Mouse (Mus musculus): ENCODE results near the gene Pfkm.
A peak's percentile ranks its signal among the peaks of the same experiment; 100 is the strongest.

Gene Pfkm

DNA sequence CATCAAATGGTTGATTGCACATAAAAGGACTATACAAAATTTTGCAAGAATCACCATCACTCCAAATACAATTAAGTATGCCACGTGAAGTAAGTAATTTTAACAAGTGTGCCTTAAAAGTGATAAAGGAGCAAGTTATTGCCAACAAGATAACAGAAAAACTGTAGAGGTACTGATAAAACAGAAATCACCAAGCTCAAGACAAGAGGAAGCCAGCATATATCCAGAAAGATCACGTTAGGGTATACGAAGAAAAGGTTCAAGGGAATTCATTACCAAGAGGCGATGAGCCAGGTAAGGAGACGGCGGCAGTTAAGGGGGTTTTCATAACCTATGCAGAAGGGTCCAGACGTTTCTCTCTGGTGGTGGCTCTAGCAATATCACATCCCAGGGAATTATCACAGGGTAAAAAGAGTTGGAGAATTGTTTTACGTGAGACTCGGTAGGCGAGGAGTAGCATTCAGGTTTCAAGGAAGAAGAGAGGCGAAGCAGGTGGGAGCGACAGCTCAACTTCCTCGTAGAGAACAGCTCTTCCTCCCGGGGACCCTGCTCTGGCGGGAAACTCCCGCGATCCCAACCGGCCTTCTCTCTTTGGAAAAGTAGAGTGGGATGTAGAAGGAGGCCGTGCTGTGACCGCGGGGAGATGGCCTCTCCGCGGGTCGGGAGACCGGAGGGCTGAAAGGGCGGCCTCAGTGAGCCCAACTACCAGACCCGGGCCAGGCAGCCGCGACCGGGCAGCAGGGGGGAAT lies at the start of gene Pfkm:
TSS of gene Pfkm (plus strand) at position 218 of the 749 bp plus-strand sequence.
- no peak for DNase-seq (ENCODE audit: low read depth)

DNA sequence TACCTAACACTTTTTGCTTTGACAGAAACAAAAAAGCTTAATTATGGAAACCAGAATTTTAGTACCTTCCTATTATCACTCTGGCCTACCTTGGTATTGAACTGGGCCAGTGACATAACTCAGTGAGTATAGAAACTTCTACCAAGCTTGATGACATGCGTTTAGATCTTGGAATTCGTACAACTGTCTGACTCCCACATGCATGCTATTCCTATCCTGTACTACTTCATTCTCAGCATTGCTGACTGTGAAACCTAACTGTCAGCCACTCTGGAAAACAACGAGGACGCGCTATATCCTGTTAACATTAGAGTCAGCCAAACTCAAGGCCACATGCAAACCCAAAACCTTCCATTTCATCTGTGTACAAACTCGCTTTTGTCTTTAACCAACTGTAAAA lies 48.4 kb upstream of the Pfkm start:
- DNase-seq (ENCODE audit: low read depth): no peak

DNA sequence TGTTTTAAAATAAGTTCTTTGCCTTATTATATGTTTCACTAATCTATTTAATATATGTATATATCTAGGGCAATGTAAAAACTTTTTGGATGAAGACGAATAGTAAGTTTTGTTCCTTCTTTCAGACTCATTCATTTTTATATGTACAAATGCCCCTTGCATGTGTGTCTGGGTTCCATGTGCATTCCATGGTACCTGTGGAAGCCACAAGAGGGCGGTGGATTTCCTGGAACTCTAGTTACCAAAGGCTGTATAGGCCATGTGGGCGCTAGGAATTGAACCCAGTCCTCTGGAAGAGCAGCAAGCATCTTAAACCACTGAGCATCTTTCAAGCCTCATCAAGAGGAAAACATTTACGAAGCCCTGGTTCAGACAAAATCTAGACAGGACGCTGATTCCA lies 48.0 kb upstream of the Pfkm start:
- peak; percentile 16 for DNase-seq (ENCODE audit: low read depth)

GRCm38 (mm10) chr15:98048918-98049700 lies 43.3 kb upstream of the Pfkm start:
- no peak for DNase-seq (ENCODE audit: low read depth)

- no peak for DNase-seq (ENCODE audit: low read depth)
Measured at GRCm38 (mm10) chr15:98051685-98052084, 40.7 kb upstream of the Pfkm start.

GRCm38 (mm10) chr15:98055246-98055645 lies 37.1 kb upstream of the Pfkm start:
- DNase-seq (ENCODE audit: low read depth): peak; percentile 57

DNA sequence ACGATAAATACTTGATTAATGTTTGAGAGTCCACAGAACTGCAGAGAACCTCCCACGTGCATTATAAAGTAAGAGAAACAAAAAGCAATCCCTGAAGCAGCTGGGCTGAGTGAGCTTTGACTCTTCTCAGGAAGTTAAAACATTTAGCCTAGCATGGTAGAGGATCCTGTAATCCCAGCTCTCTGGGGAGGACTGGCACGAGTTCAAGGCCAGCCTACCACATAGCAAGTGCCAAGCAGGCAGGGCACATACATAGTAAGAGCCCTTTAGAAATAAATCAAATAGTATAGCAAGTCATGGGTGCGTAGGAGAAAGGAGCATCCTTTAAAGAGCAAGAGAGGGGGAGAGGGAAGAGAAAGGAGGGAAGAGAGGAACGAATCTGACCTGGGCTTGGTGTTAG lies 26.5 kb upstream of the Pfkm start:
- peak; percentile 12 for DNase-seq (ENCODE audit: low read depth)

GRCm38 (mm10) chr15:98066602-98067001 lies 25.8 kb upstream of the Pfkm start:
- peak; percentile 75 for DNase-seq (ENCODE audit: low read depth)

DNA sequence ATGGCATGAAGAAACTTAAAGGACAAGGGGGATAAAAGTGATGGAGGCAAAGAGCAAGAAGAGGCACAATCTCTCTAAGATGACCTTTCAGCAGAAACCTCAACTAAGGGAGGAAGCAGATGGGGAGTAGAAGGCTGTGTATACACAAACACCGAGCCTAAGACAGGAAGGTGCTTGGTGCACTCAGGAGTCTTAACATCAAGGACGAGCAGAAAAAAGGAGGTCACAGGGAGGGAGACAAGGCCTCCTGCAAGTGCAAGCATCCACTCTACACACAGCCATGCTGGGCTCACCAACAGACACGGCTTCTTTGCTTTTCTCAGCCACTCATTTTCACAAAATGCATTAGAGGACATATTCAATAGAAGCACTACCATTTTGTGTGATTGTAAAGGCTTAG lies 24.9 kb upstream of the Pfkm start:
- DNase-seq (ENCODE audit: low read depth): peak; percentile 56

DNA sequence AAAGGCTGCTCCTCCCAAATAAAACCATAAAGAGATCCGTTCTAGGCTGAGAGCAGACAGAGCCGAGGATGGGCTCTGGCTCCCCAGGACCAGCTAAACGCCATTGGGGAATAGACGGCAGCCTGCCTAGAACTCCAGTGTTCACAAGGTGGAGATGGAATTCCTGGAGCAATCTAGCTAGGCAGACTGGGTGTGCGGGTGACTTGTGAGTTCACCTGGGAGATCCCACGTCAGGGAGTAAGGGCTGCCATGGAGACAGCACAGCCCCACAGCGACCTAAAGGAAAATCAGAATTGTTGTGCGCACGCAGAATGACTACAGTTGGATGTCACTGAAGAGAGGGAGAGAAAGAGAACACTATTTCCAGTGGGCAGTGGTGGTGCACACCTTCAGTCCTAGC lies 23.9 kb upstream of the Pfkm start:
- DNase-seq (ENCODE audit: low read depth): no peak

- peak; percentile 31 for DNase-seq (ENCODE audit: low read depth)
Measured at GRCm38 (mm10) chr15:98069566-98070245, 22.7 kb upstream of the Pfkm start.

DNA sequence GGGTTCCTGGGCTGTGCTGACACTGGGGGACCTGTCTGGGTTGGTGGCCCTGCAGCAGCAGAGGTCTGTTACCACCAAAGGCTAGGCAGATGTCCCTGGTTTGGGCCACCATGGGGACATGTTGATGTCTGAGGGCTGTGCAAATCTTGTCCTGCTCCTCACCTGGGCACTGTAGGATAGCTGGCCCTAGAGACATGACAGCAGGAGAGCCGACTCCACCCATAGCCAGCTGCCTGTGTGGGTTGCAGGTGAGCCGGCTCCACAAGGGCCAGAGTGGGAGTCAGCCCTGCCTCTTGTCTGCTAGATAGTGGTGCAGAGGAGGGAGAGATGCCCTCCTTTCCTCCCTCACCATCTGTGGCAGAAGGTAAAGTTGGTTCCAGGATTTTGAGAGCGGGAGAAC lies 22.0 kb upstream of the Pfkm start:
- no peak for DNase-seq (ENCODE audit: low read depth)

GRCm38 (mm10) chr15:98074521-98074920 lies 17.9 kb upstream of the Pfkm start:
- DNase-seq (ENCODE audit: low read depth): no peak

DNA sequence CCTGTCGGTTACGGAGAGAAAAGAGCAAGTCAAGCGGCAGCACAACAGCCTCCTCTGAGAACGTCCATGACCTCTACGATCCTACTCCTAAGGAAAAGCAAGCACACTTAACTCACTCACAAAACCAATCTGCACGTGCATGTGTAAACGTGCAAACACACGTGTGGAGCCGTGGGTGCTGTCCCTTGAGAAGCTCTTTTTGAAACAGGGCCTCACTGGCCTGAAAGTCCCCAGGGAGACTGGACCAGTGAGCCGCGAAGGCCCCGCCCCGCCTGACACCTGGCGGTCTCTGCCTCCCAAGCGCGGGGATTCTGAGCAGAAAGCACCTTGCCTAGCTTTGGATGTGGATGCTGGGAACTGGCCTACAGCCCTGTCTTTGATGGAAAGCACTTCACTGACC lies 17.4 kb upstream of the Pfkm start:
- no peak for DNase-seq (ENCODE audit: low read depth)

- DNase-seq (ENCODE audit: low read depth): no peak
Measured at GRCm38 (mm10) chr15:98076901-98077300, 15.5 kb upstream of the Pfkm start.

GRCm38 (mm10) chr15:98088889-98089288 lies 3.5 kb upstream of the Pfkm start:
- no peak for DNase-seq (ENCODE audit: low read depth)

DNA sequence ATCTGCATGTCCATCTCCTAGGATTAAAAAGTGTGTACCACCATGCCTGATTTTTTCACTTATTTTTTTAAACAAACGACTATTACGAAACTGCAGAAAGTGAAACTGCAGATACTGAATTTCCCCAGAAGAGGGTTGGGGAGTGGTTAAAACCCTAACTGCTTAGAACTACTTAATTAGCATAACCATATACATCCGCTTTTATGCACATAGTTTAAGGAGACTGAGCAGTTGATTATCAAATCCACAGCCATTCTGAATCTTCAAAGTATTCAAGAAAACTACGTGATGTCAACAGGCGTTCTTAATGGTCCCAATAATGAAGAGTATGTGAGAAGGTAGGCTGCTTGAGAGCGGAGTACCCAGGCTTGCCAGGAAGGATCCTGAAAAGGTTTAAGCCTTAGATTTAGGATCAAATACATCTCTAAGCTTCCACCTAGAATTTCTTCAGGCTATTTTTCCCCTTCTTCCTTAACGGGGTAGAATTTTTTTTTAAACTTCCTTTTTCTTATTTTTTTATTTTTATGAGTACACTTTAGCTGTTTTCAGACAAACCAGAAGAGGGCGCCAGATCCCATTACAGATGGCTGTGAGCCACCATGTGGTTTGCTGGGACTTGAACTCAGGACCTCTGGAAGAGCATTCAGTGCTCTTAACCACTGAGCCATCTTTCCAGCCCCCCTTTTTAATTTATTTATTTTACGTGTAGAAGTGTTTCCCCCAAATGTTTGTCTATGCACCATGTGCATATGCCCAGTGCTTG lies 2.8 kb upstream of the Pfkm start:
- DNase-seq (ENCODE audit: low read depth): peak; percentile 90

- DNase-seq (ENCODE audit: low read depth): peak; percentile 43
Measured at GRCm38 (mm10) chr15:98091841-98092240, 548 bp upstream of the Pfkm start.

DNA sequence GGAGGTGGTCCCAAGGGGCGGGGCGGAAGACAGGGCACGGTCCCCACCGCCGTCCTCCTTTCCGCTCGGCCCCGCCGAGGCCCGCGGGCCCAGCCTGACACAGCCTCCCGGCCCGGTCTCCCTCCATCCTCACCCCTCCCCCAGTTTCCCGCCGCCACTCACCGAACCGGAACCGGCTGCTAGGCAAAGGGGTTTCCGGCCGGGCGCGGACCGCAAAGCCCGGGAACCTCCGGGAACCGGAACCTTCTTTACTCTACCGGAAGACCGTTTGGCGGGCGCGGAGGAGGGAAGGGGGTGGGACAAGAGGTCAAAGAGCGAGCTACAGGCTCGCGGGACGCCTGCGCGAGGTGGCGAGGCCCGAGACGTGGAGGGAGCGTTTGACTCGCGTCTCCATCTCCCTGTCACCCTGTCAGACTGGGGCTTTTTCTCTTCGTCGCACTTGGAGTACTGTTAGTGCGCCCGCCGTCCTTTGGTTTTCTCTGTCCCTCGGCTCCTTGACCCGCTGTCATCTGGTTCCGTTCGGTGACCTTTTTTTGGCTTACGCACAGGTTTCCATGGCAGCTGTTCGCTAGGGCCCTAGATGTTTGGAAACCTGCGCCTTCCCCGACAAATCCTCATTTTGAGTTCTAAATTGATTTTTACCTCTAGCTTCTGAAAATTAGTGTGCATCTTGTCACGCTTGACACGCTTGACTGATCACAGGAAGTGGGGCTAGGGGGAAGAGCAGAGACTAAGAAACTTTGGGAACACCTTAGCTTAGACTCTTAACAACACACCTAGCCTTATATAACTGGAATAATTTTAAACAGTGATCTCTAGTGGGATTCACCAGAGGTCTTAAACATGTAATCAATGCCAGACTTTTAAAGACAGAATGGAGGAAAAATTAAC lies 977 bp downstream of the Pfkm start, which contains the start of gene Senp1:
TSS of gene Senp1 (minus strand) at position 624 of the 891 bp plus-strand sequence.
- DNase-seq (ENCODE audit: low read depth): peak; percentile 95

- no peak for DNase-seq (ENCODE audit: low read depth)
Measured at GRCm38 (mm10) chr15:98094905-98095304, 2.5 kb downstream of the Pfkm start.

DNA sequence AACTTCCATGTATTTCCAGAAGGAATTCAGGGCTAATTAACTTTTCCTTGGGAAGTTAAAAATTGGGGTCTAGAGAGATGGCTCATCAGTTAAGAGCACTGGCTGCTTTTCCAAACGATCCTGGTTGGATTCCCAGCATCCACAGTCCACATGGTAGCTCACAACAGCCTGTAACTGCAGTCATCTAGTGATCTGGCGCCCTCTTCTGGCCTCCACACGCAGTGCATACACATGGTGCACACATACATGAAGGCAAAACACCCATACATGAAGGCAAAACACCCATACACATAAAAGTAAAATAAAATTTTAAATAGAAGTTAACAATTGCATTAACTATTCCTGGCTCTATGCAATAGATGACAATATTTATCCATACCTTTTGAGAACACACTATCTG lies 4.6 kb downstream of the Pfkm start:
- peak; percentile 57 for DNase-seq (ENCODE audit: low read depth)

All from induced T-regulatory cell, adult 2 months (primary cell).